Mouse (Mus musculus) heart, adult 2 months (tissue): ENCODE results near the gene Cadm1.

Experiments used
- CTCF ChIP-seq: fragments of 200-600 bp; IDR thresholded peaks from 2 replicates; pipeline ENCODE4 v1.8.1; 2022; ENCODE audit warnings: antibody characterized with exemption, mild to moderate bottlenecking, moderate library complexity
- EP300 ChIP-seq: fragments of 200-500 bp; IDR thresholded peaks from 2 replicates; pipeline ENCODE4 v1.6.1; 2011; ENCODE audit warnings: low read depth, low read length, control low read depth; ENCODE audit not compliant: insufficient read depth
- POLR2A ChIP-seq: fragments of 200-500 bp; IDR thresholded peaks from 2 replicates; pipeline ENCODE4 v1.6.1; 2011; ENCODE audit warnings: mild to moderate bottlenecking, low read depth, low read length, control low read depth; ENCODE audit not compliant: insufficient read depth

- TF ChIP-seq CTCF (no peak), POLR2A (no peak), EP300 (no peak)
Measured at GRCm38 (mm10) chr9:47861783-47862182, 331.8 kb downstream of the Cadm1 start.
